Mouse (Mus musculus) 3134 (cell line): Measurements from ENCODE around the gene Stx1b.
"Not testable (repeated sequence)": the region's sequence is repeated elsewhere in the genome, so short reads cannot be mapped to it uniquely, and the experiment has no call there.

Source experiments
- DNase-seq: peaks from one replicate; pipeline ENCODE4 v3.0.0-alpha.2; 2011; ENCODE audit warnings: low spot score; ENCODE audit not compliant: insufficient read length; ENCODE audit errors: extremely low read depth

Gene Stx1b

DNA sequence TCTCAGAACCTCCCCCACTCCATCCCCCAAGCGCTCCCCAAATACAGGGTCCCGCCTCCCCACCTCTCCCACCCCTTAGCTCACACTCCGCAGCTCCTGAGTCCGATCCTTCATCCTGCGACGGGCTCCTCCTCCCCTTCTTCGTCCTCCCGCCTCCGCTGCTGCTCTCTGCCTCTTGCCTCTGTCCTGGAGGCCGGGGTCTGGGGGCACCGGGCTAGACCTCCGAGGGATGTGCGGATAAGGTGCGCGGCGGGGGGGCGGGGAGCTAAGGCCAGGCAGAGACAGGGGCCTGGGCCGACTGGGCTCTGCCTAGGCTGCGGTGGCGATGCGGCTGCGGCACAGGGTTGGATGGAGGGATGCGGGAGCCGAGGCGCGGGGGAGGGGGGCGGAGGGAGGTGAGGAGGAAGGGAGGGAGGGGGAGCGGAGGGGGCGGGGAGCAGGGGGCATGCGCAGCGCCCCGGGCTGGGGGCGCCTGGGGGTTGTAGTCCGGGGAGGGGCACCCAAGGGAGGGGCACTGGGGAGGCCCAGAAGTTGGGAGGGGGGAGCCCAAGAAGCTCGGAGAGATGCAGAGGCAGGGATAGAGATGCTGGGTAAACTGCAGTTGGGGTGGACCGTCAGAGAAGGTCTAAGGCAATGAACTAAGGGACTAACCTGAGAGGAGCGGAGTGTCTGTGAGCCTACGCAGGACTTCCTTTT, at the start of gene Stx1b, which contains the start of gene Stx4a:
Gene Stx1b (minus strand): TSS at position 374 of the 696 bp plus-strand sequence.
Gene Stx4a (plus strand): TSS at position 119 of the 696 bp plus-strand sequence.
- DNase-seq: no peak

DNA sequence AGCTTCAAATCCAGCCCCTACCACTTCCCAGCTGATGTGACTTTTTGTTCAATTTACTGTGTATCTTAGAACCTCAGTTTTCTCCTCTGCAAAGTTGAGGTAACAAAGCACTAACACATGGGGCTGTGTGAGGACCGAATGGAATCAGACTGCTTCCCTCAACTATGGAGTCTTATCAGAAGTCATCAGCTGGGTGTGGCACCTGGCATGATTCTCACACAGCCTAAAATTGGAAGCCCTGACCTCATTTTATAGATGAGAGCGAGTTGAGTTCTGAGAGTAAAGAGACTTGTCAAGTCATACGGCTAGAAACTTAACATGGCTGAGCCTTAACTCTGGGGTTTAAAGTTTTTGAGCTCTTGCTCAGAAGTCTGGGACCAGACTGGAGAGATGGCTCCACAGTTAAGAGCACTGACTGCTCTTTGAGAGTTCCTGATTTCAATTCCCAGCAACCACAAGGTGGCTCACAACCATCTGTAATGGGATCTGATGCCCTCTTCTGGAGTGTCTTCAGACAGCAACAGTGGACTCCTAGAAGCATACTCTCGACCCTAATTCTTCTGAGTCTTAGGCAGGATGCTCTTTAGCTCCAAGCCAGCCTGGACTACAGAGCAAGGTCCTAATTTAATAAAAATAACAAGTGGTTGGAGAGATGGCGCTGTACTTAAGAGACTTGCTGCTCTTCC, 45.9 kb upstream of the Stx1b start:
- DNase-seq: no peak

DNA sequence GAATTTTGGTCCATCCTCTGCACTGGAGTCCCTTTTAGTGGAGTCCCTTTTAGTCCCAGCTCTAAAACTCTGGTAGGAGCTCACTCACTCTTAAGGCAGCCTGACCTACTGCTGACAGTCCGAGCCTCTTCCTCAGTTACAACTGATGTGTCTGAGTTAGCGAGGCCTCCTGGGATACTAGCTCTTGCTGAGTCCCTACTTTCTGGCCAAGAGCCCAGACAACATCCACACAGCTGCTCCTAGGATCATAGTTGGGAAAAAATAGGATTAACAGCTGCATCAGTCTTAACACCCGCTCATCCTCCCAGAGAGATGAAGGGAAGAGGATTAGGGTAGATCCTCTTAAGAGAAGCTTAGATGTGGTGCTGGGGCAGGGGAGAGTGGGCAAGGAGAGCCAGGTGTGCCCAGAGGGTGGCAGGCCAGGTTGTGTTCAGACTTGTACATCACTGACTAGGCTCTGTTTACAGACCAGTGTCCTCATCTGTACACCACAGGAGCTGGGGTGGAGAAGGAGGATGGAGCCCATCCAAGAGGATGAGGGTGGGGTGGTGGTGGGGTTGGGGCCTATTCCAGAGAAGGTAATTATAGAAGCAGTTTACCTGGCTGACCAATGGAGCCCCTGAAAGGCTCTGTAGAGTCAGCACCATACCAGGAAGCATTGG, 44.9 kb upstream of the Stx1b start:
- no peak for DNase-seq

DNA sequence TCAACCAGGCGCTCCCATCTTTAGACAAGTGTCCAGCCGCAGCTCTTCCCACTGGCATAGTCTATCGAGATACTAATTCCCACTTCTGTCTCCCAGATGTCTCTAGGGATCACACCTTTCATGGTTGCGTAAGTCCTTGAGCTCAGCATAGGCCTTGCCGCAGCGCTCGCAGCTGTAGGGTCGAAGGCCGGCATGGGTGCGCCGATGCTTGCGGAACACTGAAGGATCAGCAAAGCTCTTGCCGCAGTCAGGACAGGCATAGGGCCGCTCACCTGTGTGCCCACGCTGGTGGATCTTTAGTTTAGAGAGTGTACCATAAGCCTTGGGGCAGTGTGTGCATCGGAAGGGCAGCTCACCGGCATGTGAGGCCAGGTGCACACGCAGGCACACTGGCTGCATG, 43.3 kb upstream of the Stx1b start:
- DNase-seq: no peak

DNA sequence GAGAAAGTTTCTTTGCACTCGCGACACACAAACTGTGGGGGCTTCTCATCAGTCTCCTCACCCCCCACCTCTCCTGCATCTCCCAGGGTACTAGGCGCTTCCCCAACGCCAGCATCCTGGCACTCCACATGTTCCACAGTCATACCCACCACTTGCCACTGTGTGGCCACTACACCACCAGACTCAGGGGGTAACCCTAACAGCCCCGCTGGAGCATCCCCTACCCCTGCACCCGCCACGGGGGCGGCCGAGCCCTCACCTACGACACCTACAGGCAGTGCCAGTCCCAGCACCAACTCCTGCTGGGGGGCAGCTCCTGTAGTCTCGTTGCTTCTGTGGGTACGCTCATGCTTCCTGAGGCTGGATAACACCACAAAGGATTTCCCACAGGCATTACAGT, 42.1 kb upstream of the Stx1b start:
- no peak for DNase-seq

DNA sequence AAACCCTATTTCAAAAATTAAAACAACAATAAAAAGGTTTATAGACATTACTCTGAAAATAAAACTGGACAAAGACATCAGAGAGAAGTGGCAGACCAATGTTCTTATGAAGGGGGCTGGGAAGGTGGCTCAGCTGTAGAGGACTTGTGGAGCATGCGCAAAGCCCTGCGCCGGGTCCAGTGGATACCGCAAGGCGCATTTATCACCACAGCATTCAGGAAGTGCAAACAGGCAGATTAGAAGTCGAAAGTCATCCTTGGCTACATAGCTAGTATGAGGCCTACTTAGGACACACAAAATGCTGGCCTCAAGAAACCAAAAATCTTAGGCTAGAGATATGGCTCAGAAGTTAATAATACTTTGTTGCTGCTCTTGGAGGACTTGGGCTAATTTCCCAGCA, 33.9 kb upstream of the Stx1b start:
- no peak for DNase-seq

DNA sequence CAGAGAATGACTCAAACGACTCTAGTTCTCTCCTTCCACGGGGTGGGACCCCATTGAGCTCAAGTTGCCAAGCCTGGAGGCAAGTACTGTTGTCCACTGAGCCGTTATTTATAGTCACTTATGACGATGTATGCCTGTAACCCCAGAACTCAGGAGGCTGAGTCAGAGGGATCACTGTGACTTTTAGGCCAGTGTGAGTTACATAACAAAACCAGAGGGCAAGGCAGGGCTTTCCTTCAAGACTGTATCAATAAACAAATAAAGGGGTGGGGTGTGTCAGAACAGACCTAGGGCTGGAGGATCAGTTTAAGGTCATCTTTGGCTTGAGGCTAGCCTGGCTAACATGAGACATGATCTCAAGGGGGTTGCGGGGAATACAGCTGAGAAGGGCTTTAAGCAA, 26.6 kb upstream of the Stx1b start:
- peak; percentile 49 for DNase-seq

DNA sequence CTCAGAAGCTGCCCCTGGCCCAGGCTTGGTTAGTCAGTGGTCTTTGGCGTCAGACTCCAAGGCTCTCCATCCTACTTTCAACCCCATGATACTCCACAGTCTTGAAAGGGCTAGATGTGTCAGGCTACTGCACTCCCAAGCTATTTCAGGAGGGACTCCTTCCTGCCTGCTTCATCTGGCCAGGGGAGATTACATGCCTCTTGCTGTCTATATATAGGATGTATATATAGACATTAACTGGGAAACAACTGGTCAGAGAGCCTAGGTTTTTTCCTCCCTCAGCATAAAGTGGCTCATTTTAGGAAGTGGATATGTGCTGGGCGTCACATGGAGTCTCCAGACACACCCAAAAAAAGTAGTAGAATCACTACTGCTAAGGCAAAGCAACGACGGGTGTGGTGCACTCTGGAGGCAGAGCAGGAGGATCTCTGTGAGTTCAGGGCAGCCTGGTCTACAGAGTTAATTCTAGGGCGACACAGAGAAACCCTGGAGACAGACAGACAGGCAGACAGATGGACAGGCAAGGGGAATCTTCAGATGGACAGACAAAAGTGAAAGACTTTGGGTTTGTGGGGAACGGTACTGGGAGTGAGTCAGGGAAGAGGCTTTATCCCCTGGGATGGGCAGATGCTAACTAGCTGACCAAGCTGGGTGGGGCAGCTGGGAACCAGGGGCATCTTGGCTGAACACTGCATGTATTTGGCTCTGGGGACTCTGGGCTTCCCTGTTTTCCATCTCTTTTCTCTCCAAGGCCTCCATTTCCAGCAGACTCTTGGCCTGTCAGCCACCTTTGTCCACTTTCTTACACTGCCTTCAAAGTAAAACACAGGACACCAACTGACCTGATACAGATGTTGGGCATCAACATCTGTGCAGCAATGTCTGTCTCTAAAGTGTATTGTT, 25.9 kb upstream of the Stx1b start:
- DNase-seq: peak; percentile 45

DNA sequence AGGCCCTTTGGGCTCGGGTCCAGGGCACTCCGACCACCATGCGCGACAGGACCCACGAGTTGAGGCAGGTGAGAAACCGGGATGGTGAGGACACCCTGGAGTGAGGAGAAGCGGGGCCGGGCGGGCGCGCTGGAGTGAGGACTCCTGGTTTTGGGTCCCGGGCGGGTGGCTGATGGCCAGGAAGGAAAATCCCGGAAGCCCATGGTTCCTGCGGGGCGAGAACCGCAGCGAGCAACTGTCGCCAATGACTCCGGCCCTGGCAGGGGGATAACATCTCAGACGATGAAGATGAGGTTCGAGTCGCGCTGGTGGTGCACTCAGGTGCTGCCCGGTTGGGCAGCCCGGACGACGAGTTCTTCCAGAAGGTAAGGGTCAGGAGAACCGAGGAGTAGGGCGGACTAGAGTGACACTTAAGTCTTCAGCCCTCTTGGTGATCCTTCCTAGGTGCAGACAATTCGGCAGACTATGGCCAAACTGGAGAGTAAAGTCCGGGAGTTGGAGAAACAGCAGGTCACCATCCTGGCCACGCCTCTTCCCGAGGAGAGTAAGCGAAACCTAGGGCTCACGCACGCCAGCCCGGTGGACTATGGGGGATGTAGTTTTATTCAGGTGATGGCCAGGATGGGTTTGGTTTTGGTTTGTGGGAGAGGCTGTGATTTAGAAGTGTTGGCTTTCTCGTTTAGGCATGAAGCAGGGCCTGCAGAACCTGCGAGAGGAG, 17.8 kb upstream of the Stx1b start:
- peak; percentile 66 for DNase-seq

DNA sequence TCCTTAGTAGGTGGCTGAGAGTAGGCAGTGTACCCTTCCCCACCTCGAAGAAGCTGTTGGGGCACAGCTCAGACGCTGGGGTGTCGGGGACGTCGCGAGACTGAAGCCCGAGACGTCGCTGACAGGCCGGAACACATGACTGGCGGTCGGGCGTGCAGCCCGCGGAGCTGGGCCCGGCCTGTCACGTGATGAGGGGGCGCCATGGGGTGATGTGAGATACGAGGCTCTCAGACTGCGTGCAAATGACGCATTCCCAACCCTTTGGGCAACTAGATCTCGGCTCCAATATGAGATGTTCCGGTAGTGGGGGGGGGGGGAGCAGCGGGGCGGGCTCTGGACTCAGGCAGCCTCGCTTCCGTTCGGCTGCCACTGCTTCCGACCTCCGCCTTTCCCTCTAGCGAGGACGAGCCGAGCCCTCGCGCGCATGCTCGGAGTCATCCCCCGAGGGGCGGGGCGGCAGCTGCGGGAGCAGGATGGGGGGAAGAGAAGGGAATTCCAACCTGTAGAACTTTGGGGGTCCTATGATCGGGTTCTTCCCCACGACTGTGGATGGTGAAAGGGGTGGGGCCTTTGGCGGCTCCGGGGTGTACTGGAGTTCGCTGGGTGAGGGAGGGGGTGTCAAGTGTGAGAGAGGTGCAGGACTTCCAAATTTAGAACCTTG, 17.1 kb upstream of the Stx1b start:
- DNase-seq: peak; percentile 94

DNA sequence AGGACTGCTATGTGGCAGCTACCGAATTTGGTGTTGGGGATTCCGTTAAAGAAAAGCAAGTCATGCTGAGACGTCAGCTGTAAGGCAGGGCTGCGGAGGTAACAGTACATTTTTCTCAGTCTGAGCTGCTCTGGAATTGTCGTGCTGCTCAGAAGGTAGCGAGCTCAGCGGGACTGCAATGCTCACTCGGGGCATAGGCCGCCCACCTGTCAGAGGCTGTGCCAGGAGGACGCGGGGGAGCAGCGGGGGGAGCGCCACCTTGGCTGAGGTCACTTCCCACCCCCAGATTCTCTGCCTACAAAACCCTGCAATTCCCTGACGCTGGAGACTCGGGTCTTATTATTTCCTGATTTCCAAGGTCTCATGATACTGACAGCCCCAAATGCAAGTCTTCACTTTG, 16.5 kb upstream of the Stx1b start:
- no peak for DNase-seq

DNA sequence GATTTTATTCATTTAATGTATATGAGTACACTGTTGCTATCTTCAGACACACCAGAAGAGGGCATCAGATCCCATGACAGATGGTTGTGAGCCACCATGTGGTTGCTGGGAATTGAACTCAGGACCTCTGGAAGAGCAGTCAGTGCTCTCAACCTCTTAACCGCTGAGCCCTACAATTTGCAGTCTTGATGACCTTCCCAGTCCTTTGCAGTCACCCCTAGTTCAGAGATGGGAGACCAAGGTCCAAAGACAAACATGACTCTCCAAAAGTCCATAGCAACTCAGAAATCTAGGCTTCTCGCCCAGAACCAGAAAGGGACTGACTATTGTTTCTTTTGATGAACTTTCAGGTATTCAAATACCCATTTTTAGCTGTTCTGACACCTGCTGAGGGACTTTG, 15.7 kb upstream of the Stx1b start:
- DNase-seq: not testable (repeated sequence)

DNA sequence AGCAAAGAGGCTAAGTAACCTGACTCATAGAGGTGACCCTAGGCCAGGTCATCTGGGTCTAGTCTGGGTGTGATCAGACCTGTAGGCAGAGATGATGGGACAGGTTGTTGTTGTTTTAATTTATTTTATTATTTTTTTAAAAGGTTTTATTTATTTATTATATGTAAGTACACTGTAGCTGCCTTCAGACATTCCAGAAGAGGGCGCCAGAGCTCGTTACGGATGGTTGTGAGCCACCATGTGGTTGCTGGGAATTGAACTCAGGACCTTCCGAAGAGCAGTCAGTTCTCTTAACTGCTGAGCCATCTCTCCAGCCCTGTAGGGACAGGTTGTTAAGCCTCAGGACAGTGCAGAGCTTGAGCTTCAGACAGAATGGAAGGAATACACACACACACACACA, 13.5 kb upstream of the Stx1b start:
- not testable (repeated sequence) for DNase-seq

DNA sequence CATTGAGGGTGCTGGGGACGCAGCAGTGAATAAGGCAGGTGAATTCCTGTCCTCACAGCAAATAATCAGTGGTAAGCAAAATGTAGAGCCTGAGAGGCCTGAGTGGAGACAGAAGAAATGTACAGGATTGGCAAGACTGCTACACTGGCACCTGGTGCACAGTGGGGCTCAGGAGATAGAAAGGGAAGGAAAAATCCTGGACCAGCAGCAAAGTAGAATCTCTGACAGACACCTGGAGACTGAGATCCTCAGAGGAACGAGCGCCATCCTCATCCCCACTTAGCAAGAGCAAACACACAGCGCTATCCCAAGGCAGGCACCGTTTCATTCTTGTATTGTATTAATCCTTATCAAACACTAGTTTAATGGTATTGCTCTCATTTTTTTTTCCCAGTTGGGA, 13.1 kb upstream of the Stx1b start:
- DNase-seq: no peak

DNA sequence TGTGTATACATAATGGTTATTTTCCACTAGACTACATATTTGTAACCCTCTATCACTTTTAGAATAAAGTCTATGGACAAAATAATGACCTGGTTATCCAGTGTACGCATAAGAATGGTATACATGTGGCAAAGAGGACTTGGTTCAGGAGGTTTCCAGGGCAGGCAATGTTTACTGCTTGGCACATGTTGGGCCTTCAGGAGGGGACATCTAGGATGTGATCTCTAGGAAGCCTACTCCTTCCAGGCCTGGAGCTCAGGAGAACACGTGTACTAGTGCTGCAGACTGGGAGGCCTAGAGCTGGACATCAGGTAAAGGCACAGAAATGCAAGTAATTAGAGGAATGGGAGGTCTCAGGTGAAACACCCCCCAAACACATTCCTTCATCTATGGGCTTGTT, 11.2 kb upstream of the Stx1b start:
- no peak for DNase-seq

DNA sequence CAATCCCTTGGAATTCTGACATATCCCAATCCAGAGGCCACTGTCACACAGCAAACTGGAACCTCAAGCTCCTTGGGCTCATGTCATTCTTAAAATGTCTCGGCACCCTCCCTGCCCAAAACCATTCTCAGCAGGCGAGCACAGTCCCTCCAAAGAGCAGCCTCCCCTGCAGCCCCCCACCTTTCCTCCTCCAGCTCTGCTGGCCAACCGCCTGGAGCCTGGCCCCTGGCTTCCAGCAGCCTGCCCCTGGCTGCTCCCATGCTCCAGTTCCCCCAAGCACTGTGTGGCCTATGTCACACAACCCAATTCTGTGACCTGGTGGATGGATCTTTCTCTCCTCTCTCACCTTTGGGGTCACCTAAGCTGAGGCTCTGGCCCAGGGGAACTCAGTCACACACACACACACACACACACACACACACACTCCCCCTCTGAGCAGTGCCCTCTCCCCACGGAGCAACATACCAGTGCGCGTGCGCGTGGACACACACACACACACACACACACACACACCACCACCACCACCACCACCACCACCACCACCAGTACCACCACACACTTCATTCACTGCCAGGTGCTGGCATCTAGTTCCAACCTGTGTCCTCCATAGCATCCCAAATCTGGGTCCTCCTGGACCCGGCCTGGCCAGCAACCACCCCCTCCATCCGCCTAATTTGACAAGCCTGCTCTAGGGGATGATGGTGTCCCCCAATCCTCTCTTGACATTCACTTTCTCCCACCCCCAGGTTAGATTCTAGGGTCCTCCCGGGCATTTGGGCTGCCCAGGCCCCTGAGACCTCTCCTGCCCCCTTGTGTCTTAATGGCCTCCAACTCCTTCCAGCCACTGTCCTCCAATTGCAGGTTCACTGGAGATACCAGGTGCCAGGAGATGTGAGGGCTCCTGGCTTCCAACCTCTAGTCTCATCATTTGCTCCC, 845 bp downstream of the Stx1b start:
- no peak for DNase-seq

DNA sequence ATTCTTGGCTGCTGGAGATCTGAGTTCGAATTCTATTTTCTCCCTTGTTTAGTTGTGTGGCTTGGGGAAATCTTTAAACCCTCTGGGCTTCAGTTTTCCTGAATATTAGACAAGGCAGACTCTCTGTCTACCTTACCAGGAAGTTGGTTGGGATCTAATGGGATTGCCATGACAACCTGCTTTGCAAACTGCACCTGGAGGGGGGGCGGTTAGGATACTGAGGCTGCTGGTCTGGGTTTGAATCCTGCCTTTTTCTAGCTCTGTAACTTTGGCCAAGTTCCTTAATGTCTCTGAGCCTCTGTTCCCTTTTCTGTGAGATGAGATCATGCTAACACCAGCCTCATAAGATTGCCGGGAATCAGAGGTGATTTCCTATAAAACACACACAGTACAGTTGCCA, 1.9 kb downstream of the Stx1b start:
- no peak for DNase-seq

DNA sequence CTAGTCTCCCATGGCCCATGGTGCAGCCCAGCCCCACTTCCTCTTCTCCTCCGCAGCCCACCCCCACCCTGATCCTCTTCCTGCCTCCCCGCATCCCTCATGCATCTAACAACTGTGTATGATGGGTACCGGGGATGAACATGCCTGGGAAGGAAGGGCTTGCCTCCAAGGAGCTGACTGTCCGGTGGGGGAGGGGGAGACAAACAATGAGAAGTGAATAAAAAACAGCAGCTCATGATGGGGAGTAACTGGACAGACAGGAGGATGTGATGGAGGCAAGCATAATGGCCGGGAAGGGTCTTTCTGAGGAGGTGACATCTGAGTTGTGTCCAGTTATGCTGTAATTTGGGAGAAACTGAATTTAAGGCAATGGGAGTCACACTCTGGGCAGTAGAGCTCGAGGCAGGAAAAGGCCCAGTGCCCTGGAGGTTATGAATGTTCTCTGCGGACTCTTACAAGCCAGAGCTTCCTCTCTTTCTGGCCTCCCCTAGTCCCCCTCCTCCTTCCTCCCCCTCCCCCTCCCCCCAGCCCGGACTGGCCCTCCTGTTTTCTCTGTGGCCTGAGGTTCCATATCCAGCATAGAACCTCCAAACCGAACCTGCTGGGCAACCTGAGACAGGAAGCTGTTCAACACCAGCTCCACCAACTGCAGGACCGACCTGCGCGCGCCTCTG, 3.4 kb downstream of the Stx1b start:
- DNase-seq: no peak
